Mouse (Mus musculus) heart, adult 2 months (tissue): ENCODE results near the gene Man1c1.

Source experiments
- CTCF ChIP-seq: fragments of 200-600 bp; IDR thresholded peaks from 2 replicates; pipeline ENCODE4 v1.8.1; 2022; ENCODE audit warnings: antibody characterized with exemption, mild to moderate bottlenecking, moderate library complexity
- EP300 ChIP-seq: fragments of 200-500 bp; IDR thresholded peaks from 2 replicates; pipeline ENCODE4 v1.6.1; 2011; ENCODE audit warnings: low read depth, low read length, control low read depth; ENCODE audit not compliant: insufficient read depth
- POLR2A ChIP-seq: fragments of 200-500 bp; IDR thresholded peaks from 2 replicates; pipeline ENCODE4 v1.6.1; 2011; ENCODE audit warnings: mild to moderate bottlenecking, low read depth, low read length, control low read depth; ENCODE audit not compliant: insufficient read depth

- TF ChIP-seq CTCF (no peak), POLR2A (no peak), EP300 (no peak)
Observed at GRCm38 (mm10) chr4:134579620-134580019, 124.5 kb downstream of the Man1c1 start.
